Mouse (Mus musculus) heart, postnatal 36 days (tissue): ENCODE measurements around the gene Nrxn2. TPM values are rescaled to one million over a fixed set of nuclear protein-coding genes. Genes with fewer than 3 reads are reported as not detected.

Experiments used
- DNase-seq, 2 experiments: peaks; one replicate each; pipeline ENCODE4 v3.0.0; 2021 to 2022
- intact Hi-C: fragments of 180-260 bp; cut with DNase I; formaldehyde crosslinking; loops from one replicate; pipeline ENCODE4 v1.15.1; 2025
- total RNA-seq, 2 experiments: library from RNA; stranded (reverse); gene quantifications; 2 replicates each; pipeline ENCODE4 v1.2.3; 2021

The Nrxn2 gene
- total RNA-seq, 2 experiments from 2014 or later, result 3.9 to 4.5 TPM

GRCm38 (mm10) chr19:6412798-6413197 lies 5.7 kb upstream of the Nrxn2 start:
- DNase-seq, result peak in 1 of 2 experiments; percentile 44
- intact Hi-C loops, result no loop called here

DNA sequence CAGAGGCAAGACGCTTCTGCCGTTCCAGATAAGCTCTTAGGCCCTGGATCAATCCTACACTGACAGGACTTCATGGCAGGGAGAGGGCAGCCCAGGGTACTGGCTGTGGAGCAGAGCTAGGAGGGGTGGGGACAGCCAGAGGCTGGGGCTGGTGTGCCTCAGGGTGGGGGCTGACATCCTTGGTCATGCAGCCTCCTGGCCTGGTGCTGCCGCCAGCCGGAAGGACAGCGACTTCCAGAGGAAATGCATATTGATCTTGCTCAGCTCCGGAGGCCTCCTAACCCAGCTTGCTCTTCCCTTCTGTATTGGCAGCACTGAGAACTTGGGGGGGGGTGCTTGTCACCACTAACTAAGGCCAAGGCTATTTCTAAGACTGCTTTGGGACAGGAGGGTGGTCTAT lies 3.1 kb upstream of the Nrxn2 start:
- intact Hi-C loops, result no loop called here
- no peak for DNase-seq

DNA sequence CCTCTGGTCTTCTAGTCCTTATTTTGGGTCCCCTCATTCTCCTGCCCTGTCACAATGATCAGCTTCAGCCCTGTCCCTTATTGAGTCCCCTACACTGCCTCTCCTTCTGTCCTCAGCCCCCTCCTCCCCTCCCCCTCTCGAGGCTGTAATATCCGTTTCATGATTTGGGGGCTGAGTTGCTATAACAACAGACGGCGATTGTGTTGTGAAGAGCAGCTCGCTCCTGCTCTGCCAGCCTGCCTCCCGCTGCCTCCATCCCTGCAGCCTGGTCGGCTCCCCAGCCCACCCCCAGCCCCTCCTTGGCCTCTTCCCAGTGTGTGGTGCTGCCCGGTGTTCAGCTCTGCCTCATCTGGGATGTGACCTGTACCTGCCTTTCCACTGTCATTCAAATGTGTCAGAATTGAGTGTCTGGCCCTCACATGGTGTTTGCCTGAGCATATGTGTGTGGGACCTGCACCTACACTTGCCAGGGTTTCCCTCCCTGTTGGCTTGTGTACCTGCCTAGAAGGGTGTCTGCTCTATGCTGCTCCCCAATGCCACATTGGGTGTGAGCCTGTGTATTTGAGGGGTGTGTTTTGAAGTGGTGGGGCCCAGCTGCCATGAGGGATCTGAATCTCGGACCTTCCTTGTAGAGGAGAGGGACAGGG lies 2.3 kb upstream of the Nrxn2 start:
- DNase-seq, result no peak
- intact Hi-C loops, result no loop called here

DNA sequence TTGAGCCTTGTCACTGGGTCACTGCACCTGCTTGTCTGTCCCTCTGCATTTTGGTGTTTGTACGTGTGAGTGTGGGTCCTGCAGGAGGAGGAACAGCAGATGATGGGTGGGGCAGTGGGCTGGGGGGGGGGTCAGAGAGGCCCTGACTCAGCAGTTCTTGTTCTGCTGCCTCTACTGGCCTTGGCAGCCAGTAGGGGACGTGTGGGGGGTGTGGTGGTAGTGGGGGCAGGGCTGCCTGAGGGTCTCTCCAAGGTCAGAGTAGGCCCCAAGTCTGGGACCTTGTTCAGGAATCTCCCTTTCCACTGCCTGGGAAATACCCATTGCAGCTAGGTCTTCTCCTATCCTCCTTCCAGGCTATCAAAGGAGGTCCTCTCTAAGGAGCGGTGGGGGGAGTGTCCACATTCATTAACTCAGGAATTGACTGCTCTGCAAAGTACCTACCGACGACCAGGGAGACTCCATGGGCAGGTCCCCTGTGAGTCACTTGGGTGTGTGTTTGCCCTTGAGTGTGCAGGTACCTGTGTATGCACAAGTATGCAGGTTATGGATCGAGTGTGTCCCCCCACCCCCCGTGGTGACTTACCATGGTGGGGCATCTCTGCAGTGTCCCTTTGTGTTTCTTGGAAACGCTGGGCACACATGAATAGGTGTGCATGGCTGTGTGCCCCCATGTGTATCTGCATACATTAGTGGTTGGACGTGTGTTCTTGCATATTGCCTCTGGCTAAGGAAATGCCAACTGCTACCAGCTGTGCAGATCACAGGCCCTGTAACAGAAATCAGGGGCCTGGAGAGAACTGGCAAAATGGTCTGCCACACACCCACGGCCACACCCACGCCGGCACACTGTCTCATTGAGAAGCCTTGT lies 1.4 kb upstream of the Nrxn2 start:
- DNase-seq, result no peak
- intact Hi-C loops, result no loop called here

GRCm38 (mm10) chr19:6418984-6419692 lies 607 bp downstream of the Nrxn2 start:
- intact Hi-C loops, result loop anchor here (1.0 kb wide), 1 partner anchor 33 kb away; no protein-coding TSS in a partner anchor

GRCm38 (mm10) chr19:6419805-6420310 lies 1.3 kb downstream of the Nrxn2 start:
- intact Hi-C loops, result no loop called here
- DNase-seq, result no peak

More at GRCm38 (mm10) chr19:6418984-6419692, 607 bp downstream of the Nrxn2 start:
- no peak for DNase-seq

GRCm38 (mm10) chr19:6420481-6421210 lies 2.1 kb downstream of the Nrxn2 start:
- no peak for DNase-seq
- intact Hi-C loops, result no loop called here

GRCm38 (mm10) chr19:6421211-6421590 lies 2.7 kb downstream of the Nrxn2 start:
- DNase-seq, result no peak
- intact Hi-C loops, result no loop called here

- no peak for DNase-seq
- intact Hi-C loops, result no loop called here
Observed at GRCm38 (mm10) chr19:6422014-6422413, 3.5 kb downstream of the Nrxn2 start.

- intact Hi-C loops, result no loop called here
- no peak for DNase-seq
Observed at GRCm38 (mm10) chr19:6423241-6423640, 4.7 kb downstream of the Nrxn2 start.

DNA sequence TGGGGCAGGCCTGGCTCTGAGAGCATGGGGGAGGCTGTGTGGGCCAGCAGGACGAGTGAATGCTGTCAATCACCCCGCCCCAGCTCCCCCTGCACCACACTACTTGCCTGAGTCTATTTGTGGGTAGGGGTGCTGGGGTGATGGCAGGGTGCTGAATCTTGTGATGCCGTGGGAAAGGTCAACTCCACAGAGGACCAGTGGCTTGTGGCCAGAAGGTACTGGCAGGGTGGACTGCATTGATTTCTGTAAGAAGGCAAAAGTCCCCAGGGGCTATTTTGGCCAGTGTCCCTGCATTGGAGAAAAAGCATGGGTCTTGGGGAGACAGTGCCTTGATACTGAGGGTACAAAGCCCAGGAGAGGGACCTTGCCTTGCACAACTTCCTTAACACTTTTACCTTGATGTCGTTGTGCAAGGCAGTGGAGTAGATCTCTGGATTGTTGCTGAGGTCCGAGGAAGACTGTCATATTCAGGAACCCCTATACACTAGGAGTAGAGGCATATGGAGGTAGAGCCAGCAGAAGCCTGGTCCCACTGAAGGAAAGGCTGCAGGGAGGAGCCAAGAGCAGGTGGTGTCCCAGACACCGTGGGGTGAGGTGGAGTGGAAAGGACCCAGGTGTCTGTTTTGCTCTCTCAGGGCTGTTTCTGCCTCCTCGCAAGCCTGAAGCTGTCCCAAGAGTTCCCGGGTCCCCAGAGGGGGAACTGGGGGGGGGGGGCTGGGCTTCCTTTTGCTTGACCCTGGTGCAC lies 5.8 kb downstream of the Nrxn2 start:
- intact Hi-C loops, result no loop called here
- DNase-seq, result no peak

DNA sequence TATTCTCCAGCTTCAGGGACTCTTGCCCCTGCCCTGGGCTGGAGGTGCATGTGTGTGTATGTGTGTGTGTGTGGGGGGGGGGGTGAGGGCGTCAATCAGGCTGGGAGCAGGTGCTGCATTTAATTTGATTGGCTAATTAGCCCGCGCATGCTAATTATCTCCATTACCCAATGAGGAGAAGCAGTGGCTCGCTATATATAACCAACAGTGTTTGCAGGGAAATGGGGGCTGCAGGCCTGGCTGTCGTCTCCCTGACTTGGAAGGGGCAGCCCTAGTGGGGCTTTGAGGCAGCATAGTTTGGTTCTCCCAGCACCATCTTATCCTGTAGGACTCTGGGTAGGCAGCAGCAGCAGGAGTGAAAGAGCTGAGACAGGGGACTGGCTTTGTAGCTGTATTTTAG lies 7.1 kb downstream of the Nrxn2 start:
- intact Hi-C loops, result no loop called here
- no peak for DNase-seq

DNA sequence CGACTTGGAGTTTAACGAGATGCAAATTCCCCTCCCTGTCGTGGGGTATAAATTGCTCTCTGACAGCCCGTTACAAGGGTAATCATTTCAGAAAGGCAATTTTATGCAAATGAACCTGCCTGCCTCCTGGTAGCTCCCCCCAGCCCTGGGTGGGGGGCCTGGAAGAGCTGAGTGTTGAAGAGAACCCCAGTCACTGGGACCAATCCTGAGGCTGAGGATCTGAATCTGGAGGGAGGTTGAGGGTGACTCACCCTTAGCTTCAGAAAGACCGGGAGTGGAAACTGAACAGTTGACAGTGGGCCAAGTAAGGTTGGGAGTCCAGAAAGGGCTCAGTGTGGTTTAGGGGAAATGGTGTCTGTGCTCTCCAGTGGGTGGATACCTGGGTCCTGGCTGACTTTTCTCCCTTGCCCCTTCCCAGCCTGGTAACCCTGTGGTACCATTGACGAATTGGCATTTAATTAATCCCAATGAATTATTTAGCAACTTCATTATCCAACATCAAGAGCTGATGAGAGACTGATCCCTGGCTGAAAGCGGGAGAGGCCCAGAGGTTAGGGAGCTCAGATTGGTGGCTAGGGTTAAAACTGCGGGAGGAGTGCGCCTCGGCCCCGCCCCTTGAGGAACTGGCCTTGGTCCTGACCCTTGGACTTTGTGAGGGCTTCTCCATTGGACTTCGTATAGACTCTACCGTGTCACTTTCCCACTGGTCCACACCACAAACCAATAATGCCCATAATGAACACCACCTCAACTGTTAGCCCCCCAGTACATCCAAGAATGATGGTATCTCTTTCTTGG lies 8.4 kb downstream of the Nrxn2 start:
- DNase-seq, result peak in 1 of 2 experiments; percentile 50
- intact Hi-C loops, result no loop called here

DNA sequence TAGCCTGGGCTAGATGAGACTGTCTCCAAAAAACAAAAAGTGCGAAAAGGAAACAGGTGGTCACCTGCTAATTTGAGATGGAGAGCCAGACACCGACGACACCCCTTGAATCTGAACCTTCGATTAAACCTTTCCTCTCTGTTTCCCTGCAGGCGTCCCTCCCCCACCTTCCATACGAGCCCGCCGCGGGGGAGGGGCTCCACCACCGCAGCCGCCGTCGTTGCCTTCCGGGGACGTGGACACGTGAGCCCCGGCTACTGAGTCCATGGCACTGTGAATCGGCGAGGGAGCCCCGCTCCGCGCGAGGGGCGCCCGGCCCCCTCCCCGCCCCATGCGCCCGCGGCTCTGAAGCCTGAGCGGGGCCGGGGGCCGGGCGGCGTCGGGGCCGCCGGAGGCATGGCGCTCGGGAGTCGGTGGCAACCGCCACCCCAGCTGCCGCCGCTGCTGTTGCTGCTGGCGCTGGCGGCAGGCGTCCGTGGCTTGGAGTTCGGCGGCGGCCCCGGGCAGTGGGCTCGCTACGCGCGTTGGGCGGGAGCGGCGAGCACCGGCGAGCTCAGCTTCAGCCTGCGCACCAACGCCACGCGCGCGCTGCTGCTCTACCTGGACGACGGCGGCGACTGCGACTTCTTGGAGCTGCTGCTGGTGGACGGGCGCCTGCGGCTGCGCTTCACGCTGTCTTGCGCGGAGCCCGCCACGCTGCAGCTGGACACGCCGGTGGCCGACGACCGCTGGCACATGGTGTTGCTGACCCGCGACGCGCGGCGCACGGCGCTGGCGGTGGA lies 9.3 kb downstream of the Nrxn2 start:
- DNase-seq, result peak in 1 of 2 experiments; percentile 37
- intact Hi-C loops, result no loop called here

DNA sequence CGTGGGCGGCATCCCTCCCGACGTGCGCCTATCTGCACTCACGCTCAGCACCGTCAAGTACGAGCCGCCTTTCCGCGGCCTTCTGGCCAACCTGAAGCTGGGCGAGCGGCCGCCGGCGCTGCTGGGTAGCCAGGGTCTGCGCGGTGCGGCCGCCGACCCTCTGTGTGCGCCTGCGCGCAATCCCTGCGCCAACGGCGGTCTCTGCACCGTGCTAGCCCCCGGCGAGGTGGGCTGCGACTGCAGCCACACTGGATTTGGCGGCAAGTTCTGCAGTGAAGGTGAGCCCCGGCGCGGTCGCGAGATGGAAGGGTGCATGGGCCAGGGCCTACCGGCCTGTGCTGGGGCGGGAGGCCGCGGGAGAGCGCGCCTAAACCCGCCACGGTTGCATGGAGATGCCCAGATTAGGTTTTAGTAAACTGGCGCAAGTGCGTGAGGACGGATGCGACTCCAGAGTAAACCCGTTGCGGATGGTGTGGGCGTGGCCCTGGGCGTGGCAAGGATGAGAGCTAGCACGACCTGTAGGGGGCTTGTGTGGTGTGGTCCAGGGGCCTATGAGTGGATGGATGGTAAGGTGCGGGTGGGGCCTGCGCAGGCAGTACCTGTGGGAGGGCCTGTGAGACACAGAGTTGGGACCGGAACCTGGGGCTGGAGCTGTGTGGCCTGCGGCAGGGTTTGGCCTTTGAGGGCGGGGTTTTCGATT lies 10.1 kb downstream of the Nrxn2 start:
- intact Hi-C loops, result no loop called here
- DNase-seq, result no peak

GRCm38 (mm10) chr19:6443016-6443415 lies 24.5 kb downstream of the Nrxn2 start:
- intact Hi-C loops, result no loop called here
- no peak for DNase-seq

- DNase-seq, result no peak
- intact Hi-C loops, result no loop called here
Observed at GRCm38 (mm10) chr19:6445761-6446423, 27.4 kb downstream of the Nrxn2 start.
